Mouse (Mus musculus): ENCODE measurements at regions not wholly inside any gene's neighbourhood (a gene's known extent, or its start where the extent isn't known, plus 50 kb on each side); places are given as distances from the start of the nearest gene placed in this dataset.
A peak's percentile ranks its signal among the peaks of the same experiment; 100 is the strongest.

- ChIA-PET CTCF (interaction anchor here (0.7 to 2.9 kb wide), 19 partner anchors 8 to 523 kb away, joined by 3 to 25 read pairs (median 3); no protein-coding TSS in a partner anchor), POLR2A (interaction anchor here (1.1 to 1.4 kb wide), 2 partner anchors 56 to 494 kb away, joined by 3 to 5 read pairs; no protein-coding TSS in a partner anchor)
- no peak for DNase-seq (ENCODE audit: low read depth, low spot score)
- no peaks in the 10 kb centered on the region for H3K27me3 ChIP-seq
- TF ChIP-seq CTCF (IDR thresholded peaks at IDR 0.05) = no peak
- no peak for ATAC-seq
- in situ Hi-C loops (cut with MboI; ENCODE audit: low pct_unique_long_range_greater_than_20kb) = loop anchor here (5.0 kb wide), 2 partner anchors 167 to 493 kb away; no protein-coding TSS in a partner anchor
Observed at GRCm38 (mm10) chr10:23610485-23610884, 176.6 kb downstream of the Rps12 start.

GRCm38 (mm10) chr10:23610046-23610445 lies 177.0 kb downstream of the Rps12 start:
- no peak for DNase-seq (ENCODE audit: low read depth, low spot score)
- no peaks in the 10 kb centered on the region for H3K27me3 ChIP-seq
- TF ChIP-seq CTCF (IDR thresholded peaks at IDR 0.05) = no peak
- in situ Hi-C loops (cut with MboI; ENCODE audit: low pct_unique_long_range_greater_than_20kb) = loop anchor here (5.0 kb wide), 2 partner anchors 167 to 493 kb away; no protein-coding TSS in a partner anchor
- ChIA-PET POLR2A (interaction anchor here (0.6 to 1.4 kb wide), 3 partner anchors 57 to 494 kb away, joined by 3 to 5 read pairs (median 3); no protein-coding TSS in a partner anchor), CTCF (interaction anchor here (1.0 to 2.9 kb wide), 9 partner anchors 17 to 522 kb away, joined by 3 to 25 read pairs (median 8); no protein-coding TSS in a partner anchor)
- no peak for ATAC-seq

GRCm38 (mm10) chr10:23609270-23609914 lies 177.7 kb downstream of the Rps12 start:
- no peak for DNase-seq (ENCODE audit: low read depth, low spot score)
- ChIA-PET POLR2A (interaction anchor here (0.6 kb wide), 1 partner anchor 312 kb away, joined by 3 read pairs; no protein-coding TSS in a partner anchor), CTCF (interaction anchor here (2.4 to 2.6 kb wide), 2 partner anchors 489 to 492 kb away, joined by 13 to 25 read pairs; no protein-coding TSS in a partner anchor)
- no peaks in the 10 kb centered on the region for H3K27me3 ChIP-seq
- no peak for ATAC-seq
- in situ Hi-C loops (cut with MboI; ENCODE audit: low pct_unique_long_range_greater_than_20kb) = no loop called here
- TF ChIP-seq CTCF (IDR thresholded peaks at IDR 0.05) = no peak

- in situ Hi-C loops (cut with MboI; ENCODE audit: low pct_unique_long_range_greater_than_20kb) = no loop called here
- ChIA-PET POLR2A (no interaction called here), CTCF (interaction anchor here (1.5 kb wide), 1 partner anchor 10 kb away, joined by 4 read pairs; no protein-coding TSS in a partner anchor)
- ATAC-seq (no peak), DNase-seq (ENCODE audit: low read depth, low spot score) (no peak)
- no peaks in the 10 kb centered on the region for H3K27me3 ChIP-seq
- no peak for TF ChIP-seq CTCF (IDR thresholded peaks at IDR 0.05)
Observed at GRCm38 (mm10) chr10:23600701-23601100, 186.4 kb downstream of the Rps12 start.

- ATAC-seq = no peak
- DNase-seq (ENCODE audit: low read depth, low spot score) = no peak
- H3K27me3 ChIP-seq = no peaks in the 10 kb centered on the region
- ChIA-PET CTCF (no interaction called here), POLR2A (no interaction called here)
- no peak for TF ChIP-seq CTCF (IDR thresholded peaks at IDR 0.05)
- in situ Hi-C loops (cut with MboI; ENCODE audit: low pct_unique_long_range_greater_than_20kb) = no loop called here
Observed at GRCm38 (mm10) chr10:23595541-23595940, 191.5 kb downstream of the Rps12 start.

- no peak for TF ChIP-seq CTCF (IDR thresholded peaks at IDR 0.05)
- DNase-seq (ENCODE audit: low read depth, low spot score) (no peak), ATAC-seq (no peak)
- POLR2A ChIA-PET = no interaction called here
- CTCF ChIA-PET = interaction anchor here (1.0 kb wide), 1 partner anchor 408 kb away, joined by 3 read pairs; no protein-coding TSS in a partner anchor
- in situ Hi-C loops (cut with MboI; ENCODE audit: low pct_unique_long_range_greater_than_20kb) = no loop called here
- H3K27me3 ChIP-seq = no peaks in the 10 kb centered on the region
Observed at GRCm38 (mm10) chr10:23580230-23580629, 206.8 kb downstream of the Rps12 start.

- CTCF ChIA-PET = interaction anchor here (1.5 kb wide), 1 partner anchor 25 kb away, joined by 3 read pairs; no protein-coding TSS in a partner anchor
- in situ Hi-C loops (cut with MboI; ENCODE audit: low pct_unique_long_range_greater_than_20kb) = no loop called here
Observed at GRCm38 (mm10) chr10:23571013-23571412, 216.1 kb downstream of the Rps12 start.

GRCm38 (mm10) chr10:23569386-23569785 lies 217.7 kb downstream of the Rps12 start:
- ATAC-seq (no peak), DNase-seq (ENCODE audit: low read depth, low spot score) (no peak)
- ChIA-PET CTCF (interaction anchor here (1.5 kb wide), 1 partner anchor 24 kb away, joined by 3 read pairs; no protein-coding TSS in a partner anchor), POLR2A (interaction anchor here (0.7 kb wide), 1 partner anchor 11 kb away, joined by 3 read pairs; no protein-coding TSS in a partner anchor)
- H3K27me3 ChIP-seq = no peaks in the 10 kb centered on the region
- in situ Hi-C loops (cut with MboI; ENCODE audit: low pct_unique_long_range_greater_than_20kb) = no loop called here
- TF ChIP-seq CTCF (IDR thresholded peaks at IDR 0.05) = no peak

More at GRCm38 (mm10) chr10:23571013-23571412, 216.1 kb downstream of the Rps12 start:
- ATAC-seq (peak; percentile 52), DNase-seq (ENCODE audit: low read depth, low spot score) (peak; percentile 43)
- H3K27me3 ChIP-seq = no peaks in the 10 kb centered on the region
- POLR2A ChIA-PET = no interaction called here
- TF ChIP-seq CTCF (IDR thresholded peaks at IDR 0.05) = no peak

GRCm38 (mm10) chr10:23562273-23562885 lies 211.8 kb upstream of the Eya4 start:
- in situ Hi-C loops (cut with MboI; ENCODE audit: low pct_unique_long_range_greater_than_20kb) = no loop called here
- POLR2A ChIA-PET = no interaction called here
- no peaks in the 10 kb centered on the region for H3K27me3 ChIP-seq
- no peak for TF ChIP-seq CTCF (IDR thresholded peaks at IDR 0.05)
- DNase-seq (ENCODE audit: low read depth, low spot score) (no peak), ATAC-seq (no peak)
- CTCF ChIA-PET = no interaction called here

GRCm38 (mm10) chr10:23559980-23560658 lies 209.5 kb upstream of the Eya4 start:
- no peak for ATAC-seq
- H3K27me3 ChIP-seq = no peaks in the 10 kb centered on the region
- TF ChIP-seq CTCF (IDR thresholded peaks at IDR 0.05) = no peak
- DNase-seq (ENCODE audit: low read depth, low spot score) = no peak
- ChIA-PET POLR2A (no interaction called here), CTCF (no interaction called here)
- in situ Hi-C loops (cut with MboI; ENCODE audit: low pct_unique_long_range_greater_than_20kb) = no loop called here

Measured in Patski (cell line).